Mouse (Mus musculus): ENCODE measurements around the gene Trim28. TPM values are rescaled to one million over a fixed set of nuclear protein-coding genes. Genes with fewer than 3 reads are reported as not detected.
"Not testable (repeated sequence)": the region's sequence is repeated elsewhere in the genome, so short reads cannot be mapped to it uniquely, and the experiment has no call there.

Gene Trim28
- polyA plus RNA-seq, 1 experiment from 2014 or later: 480 TPM

DNA sequence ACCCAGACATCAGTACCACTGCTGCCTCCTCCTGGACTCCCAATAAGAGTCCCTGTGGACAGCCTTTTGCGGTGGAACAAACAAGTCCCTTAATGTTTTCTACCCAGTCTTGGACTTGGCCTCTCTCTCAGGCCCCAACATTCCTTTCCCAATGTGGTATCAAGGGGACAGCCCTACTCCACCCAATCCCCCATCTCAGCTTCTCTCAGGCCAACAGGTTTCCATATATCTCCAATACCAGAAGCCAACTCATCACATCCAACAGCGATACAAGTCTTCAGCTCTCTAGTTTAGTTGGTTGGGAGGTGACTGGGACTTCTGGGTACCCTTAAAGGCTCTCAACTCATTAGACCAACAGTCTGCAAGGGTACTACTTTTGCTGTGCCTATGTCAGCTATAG lies 54.6 kb downstream of the Trim28 start:
- H3K9me3 ChIP-seq: no peaks in the 10 kb centered on the region
- 92% methylated on average over 2 of the region's 2 CpGs for WGBS
- H3K27me3 ChIP-seq: no peaks in the 10 kb centered on the region
- no peak for ATAC-seq (ENCODE audit: insufficient number of reproducible peaks, insufficient read depth, low FRiP score, low TSS enrichment)
- H3K4me3 ChIP-seq: peak overlapping the region; percentile 61
- H3K9ac ChIP-seq: no peak overlapping the region
- peak overlapping the region; percentile 61 for H3K4me2 ChIP-seq (replicated peaks)
- no peaks in the 10 kb centered on the region for H3K36me3 ChIP-seq
- no peak overlapping the region for H3K27ac ChIP-seq
- 0 out of 2 replicates have a peak, but pooled peaks cover 5% of the 10 kb centered on the region for H3K4me1 ChIP-seq

DNA sequence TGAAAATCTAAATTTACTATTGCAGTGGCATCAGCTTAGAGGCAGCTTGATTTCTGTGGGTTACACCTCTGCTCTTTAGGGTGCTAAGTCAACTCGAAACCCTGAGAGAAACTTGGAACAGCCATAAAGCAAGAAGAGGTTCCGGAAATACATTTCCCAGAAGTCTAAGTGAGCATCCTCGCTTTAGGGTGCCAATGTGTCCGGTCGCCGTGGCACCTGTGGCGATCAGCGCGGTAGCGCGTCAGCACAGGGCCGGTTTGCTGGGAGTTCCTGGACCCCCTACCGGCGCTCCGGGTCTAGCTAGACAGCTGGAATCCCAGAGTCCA lies 55.0 kb downstream of the Trim28 start:
- no peak for ATAC-seq (ENCODE audit: insufficient number of reproducible peaks, insufficient read depth, low FRiP score, low TSS enrichment)
- H3K4me1 ChIP-seq: 0 out of 2 replicates have a peak, but pooled peaks cover 5% of the 10 kb centered on the region
- WGBS: 3% methylated on average over 15 of the region's 15 CpGs
- no peaks in the 10 kb centered on the region for H3K27me3 ChIP-seq
- H3K9ac ChIP-seq: peak overlapping the region; percentile 55
- no peaks in the 10 kb centered on the region for H3K36me3 ChIP-seq
- H3K9me3 ChIP-seq: no peaks in the 10 kb centered on the region
- peak overlapping the region; percentile 61 for H3K4me2 ChIP-seq (replicated peaks)
- H3K27ac ChIP-seq: no peak overlapping the region
- peak overlapping the region; percentile 61 for H3K4me3 ChIP-seq

DNA sequence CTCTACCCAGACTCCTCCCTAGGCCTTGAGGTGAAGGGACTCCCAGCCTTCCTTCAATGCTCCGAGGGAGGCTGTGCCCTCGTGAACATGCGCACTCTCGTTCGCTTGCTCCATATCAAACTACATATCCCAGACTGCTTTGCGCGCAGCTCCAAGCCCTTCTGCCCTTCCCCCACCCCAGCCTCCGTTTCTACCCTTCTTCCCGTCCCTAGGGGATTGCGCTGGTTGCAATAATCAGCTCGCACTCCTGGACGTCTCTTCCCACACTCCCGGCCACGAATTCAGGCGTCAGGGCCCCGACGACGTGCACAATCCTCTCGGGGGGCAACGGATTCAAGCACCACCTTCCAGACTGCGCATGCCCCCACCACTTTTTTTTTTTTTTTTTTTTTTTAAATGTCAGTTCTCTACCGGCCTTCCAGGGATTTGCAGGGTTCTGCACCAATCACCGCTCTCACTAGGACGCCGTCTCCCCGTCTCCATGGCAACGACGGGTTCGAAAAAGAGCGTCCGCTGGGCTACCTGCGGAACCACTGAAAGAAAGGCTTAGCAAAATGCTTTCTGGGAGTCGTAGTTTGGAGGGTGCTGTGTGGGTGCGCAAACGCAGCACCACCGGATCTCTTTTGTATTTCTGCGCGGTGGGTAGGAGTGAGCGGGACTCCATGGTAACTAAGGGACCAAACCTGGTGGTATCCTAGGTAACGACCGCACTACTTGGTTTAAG lies 55.5 kb downstream of the Trim28 start, which contains the start of gene Mzf1:
TSS of gene Mzf1 (minus strand) at position 478 of the 724 bp plus-strand sequence.
- 0 out of 2 replicates have a peak, but pooled peaks cover 5% of the 10 kb centered on the region for H3K4me1 ChIP-seq
- peak; percentile 94 for ATAC-seq (ENCODE audit: insufficient number of reproducible peaks, insufficient read depth, low FRiP score, low TSS enrichment)
- no peaks in the 10 kb centered on the region for H3K27me3 ChIP-seq
- peak within 1 kb of the TSS; percentile 84 for H3K27ac ChIP-seq
- peak within 1 kb of the TSS; percentile 55 for H3K9ac ChIP-seq
- no peaks in the 10 kb centered on the region for H3K36me3 ChIP-seq
- WGBS: under 1% methylated on average over 41 of the region's 41 CpGs
- peak within 1 kb of the TSS; percentile 61 for H3K4me2 ChIP-seq (replicated peaks)
- H3K4me3 ChIP-seq: peak within 1 kb of the TSS; percentile 61
- no peaks in the 10 kb centered on the region for H3K9me3 ChIP-seq

DNA sequence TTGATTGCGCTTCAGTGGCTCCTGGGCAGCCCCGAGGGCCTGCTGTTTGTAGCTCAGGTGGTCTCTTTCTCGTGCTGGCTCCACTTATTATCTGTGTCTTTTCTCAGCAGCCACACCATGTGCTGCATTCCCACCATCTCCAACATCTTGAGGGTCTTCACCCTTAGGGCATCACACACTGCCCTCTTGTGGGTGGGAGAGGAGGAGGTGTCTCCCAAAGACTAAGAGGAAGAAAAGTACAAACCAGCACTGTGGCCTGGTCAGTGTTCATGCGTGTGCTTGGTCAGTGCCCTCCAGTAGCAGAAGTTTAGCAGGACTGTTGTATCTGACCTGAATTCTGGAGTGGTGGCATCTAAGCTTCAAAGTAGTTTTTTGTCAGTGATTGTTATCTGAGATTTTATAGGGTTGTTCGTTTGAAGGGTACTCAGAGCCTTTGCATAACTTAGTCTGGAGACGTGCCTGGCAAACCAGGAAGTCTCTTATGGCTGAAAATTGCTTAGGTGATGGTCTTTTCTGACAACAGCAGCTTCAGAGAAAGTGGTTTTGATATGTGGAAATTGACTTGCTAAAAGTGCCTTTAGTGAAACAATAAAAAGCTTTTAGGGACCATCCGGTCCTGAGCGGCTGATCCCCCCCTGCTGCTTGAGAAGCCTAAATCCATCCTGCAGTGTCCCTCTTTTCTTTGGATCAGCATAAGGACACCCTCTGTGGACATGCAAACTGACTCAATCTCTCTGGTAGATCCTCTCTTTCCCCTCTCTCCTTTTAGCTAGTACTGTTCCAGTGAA lies 58.2 kb downstream of the Trim28 start:
- H3K4me1 ChIP-seq: 0 out of 2 replicates have a peak, but pooled peaks cover 5% of the 10 kb centered on the region
- no peak for ATAC-seq (ENCODE audit: insufficient number of reproducible peaks, insufficient read depth, low FRiP score, low TSS enrichment)
- no peak overlapping the region for H3K27ac ChIP-seq
- no peaks in the 10 kb centered on the region for H3K27me3 ChIP-seq
- 58% methylated on average over 8 of the region's 8 CpGs for WGBS
- H3K4me3 ChIP-seq: no peak overlapping the region
- no peaks in the 10 kb centered on the region for H3K9me3 ChIP-seq
- H3K36me3 ChIP-seq: no peaks in the 10 kb centered on the region
- no peak overlapping the region for H3K4me2 ChIP-seq (replicated peaks)
- no peak overlapping the region for H3K9ac ChIP-seq

DNA sequence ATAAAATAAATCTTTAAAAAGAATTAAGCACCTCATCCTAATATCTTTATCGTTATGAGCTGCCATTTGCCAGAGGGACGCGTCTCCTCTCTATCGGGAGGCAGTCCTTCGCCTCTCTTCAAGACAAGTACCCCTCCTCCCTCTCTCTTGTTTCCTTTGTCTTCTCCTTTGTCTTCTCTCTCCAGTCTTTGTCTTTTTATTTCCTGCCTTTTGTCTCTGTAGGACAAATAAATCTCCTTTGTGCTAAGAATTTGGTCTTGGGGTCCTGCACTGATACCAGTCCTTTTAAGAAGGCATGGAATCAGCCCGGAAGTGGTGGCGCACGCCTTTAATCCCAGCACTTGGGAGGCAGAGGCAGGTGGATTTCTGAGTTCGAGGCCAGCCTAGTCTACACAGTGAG lies 60.6 kb downstream of the Trim28 start:
- no peaks in the 10 kb centered on the region for H3K4me1 ChIP-seq
- H3K4me2 ChIP-seq (replicated peaks): no peak overlapping the region
- 91% methylated on average over 9 of the region's 9 CpGs for WGBS
- H3K9ac ChIP-seq: no peak overlapping the region
- no peak overlapping the region for H3K4me3 ChIP-seq
- H3K27ac ChIP-seq: no peak overlapping the region
- H3K36me3 ChIP-seq: no peaks in the 10 kb centered on the region
- ATAC-seq (ENCODE audit: insufficient number of reproducible peaks, insufficient read depth, low FRiP score, low TSS enrichment): no peak
- H3K27me3 ChIP-seq: no peaks in the 10 kb centered on the region
- H3K9me3 ChIP-seq: no peaks in the 10 kb centered on the region

DNA sequence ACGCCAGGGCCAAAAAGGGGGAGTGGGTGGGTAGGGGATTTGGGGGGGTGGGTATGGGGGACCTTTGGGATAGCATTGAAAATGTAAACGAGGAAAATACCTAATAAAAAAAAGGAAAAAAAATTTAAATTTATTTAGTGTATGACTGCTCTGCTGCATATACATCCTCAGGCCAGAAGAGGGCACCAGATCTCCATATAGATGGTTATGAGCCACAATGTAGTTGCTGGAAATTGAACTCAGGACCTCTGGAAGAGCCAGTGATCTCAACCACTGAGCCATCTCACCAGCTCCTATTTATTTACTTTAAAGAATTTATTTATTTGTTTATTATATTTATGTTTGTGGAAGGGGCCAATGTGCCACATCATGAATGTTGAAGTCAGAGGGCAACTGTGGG lies 64.5 kb downstream of the Trim28 start:
- H3K4me3 ChIP-seq; ATAC-seq (ENCODE audit: insufficient number of reproducible peaks, insufficient read depth, low FRiP score, low TSS enrichment); H3K27me3 ChIP-seq; H3K36me3 ChIP-seq; H3K9ac ChIP-seq; H3K27ac ChIP-seq; H3K4me2 ChIP-seq (replicated peaks); H3K4me1 ChIP-seq; H3K9me3 ChIP-seq: not testable (repeated sequence)
- 46% methylated on average over 2 of the region's 2 CpGs for WGBS

DNA sequence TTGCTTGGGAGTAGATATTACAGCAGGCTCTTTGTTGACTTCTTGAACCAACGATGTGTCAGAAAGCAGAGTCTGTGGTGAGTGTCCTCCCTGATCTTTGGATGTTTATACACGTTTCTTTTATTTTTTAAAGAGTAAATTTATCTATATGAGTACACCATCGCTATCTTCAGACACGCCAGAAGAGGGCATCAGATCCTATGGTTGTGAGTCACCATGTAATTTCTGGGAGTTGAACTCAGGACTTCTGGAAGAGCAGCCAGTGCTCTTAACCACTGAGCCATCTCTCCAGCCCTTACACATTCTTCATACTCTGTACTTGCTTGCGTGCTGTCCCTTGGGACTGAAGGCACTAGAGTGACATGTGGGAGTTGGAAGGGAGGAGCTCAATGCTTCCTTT lies 73.4 kb downstream of the Trim28 start:
- Histone ChIP-seq H3K27ac (no peak overlapping the region), H3K4me3 (no peak overlapping the region), H3K9me3 (no peaks in the 10 kb centered on the region), H3K36me3 (no peaks in the 10 kb centered on the region), H3K4me2 (replicated peaks) (no peak overlapping the region), H3K4me1 (no peaks in the 10 kb centered on the region), H3K9ac (no peak overlapping the region), H3K27me3 (no peaks in the 10 kb centered on the region)
- 0 out of 2 replicates have a peak, but pooled peaks have one; percentile 41 for ATAC-seq (ENCODE audit: insufficient number of reproducible peaks, insufficient read depth, low FRiP score, low TSS enrichment)
- WGBS: 56% methylated on average over 5 of the region's 5 CpGs

Other genes with a start within 250 kb of the Trim28 start
- gene Zscan18, start 195.5 kb upstream of the Trim28 start, polyA plus RNA-seq (2016; fragmentation: Nextera tagmentation; extraction: Ambion mirVana): 17.4 and 19.4 TPM in 2 replicates
- gene Zfp329, start 180.3 kb upstream of the Trim28 start, polyA plus RNA-seq (2016; fragmentation: Nextera tagmentation; extraction: Ambion mirVana): 19.8 TPM in 2 replicates
- 39.5 and 41.3 TPM in 2 replicates for gene Zfp110, start 164.4 kb upstream of the Trim28 start, polyA plus RNA-seq (2016; fragmentation: Nextera tagmentation; extraction: Ambion mirVana)
- gene Zfp128, start 117.9 kb upstream of the Trim28 start, polyA plus RNA-seq (2016; fragmentation: Nextera tagmentation; extraction: Ambion mirVana): 5.4 and 5.9 TPM in 2 replicates
- gene Zscan22, start 101.3 kb upstream of the Trim28 start, polyA plus RNA-seq (2016; fragmentation: Nextera tagmentation; extraction: Ambion mirVana): 16.8 and 18.2 TPM in 2 replicates
- 833 and 862 TPM in 2 replicates for gene Rps5, start 76.8 kb upstream of the Trim28 start, polyA plus RNA-seq (2016; fragmentation: Nextera tagmentation; extraction: Ambion mirVana)
- 0.95 and 1.0 TPM in 2 replicates for gene Rnf225, start 71.7 kb upstream of the Trim28 start, polyA plus RNA-seq (2016; fragmentation: Nextera tagmentation; extraction: Ambion mirVana)
- 13.9 and 14.4 TPM in 2 replicates for gene Zfp324, start 33.3 kb upstream of the Trim28 start, polyA plus RNA-seq (2016; fragmentation: Nextera tagmentation; extraction: Ambion mirVana)
- 12.0 and 13.0 TPM in 2 replicates for gene Zfp446, start 21.3 kb upstream of the Trim28 start, polyA plus RNA-seq (2016; fragmentation: Nextera tagmentation; extraction: Ambion mirVana)
- gene Slc27a5, start 922 bp upstream of the Trim28 start, polyA plus RNA-seq (2016; fragmentation: Nextera tagmentation; extraction: Ambion mirVana): 0.09 TPM in 1 of 2 replicates, not detected in the other
- 28.8 and 29.9 TPM in 2 replicates for gene Zbtb45, start 10.9 kb downstream of the Trim28 start, polyA plus RNA-seq (2016; fragmentation: Nextera tagmentation; extraction: Ambion mirVana)
- 121 and 127 TPM in 2 replicates for gene Chmp2a, start 35.7 kb downstream of the Trim28 start, polyA plus RNA-seq (2016; fragmentation: Nextera tagmentation; extraction: Ambion mirVana)
- gene Ube2m, start 39.2 kb downstream of the Trim28 start, polyA plus RNA-seq (2016; fragmentation: Nextera tagmentation; extraction: Ambion mirVana): 166 and 183 TPM in 2 replicates
- gene Mzf1, start 55.6 kb downstream of the Trim28 start, polyA plus RNA-seq (2016; fragmentation: Nextera tagmentation; extraction: Ambion mirVana): 3.8 TPM in 2 replicates
- not detected in 2 replicates for gene Vmn1r85, start 96.1 kb downstream of the Trim28 start, polyA plus RNA-seq (2016; fragmentation: Nextera tagmentation; extraction: Ambion mirVana)
- gene Vmn1r86, start 120.8 kb downstream of the Trim28 start, polyA plus RNA-seq (2016; fragmentation: Nextera tagmentation; extraction: Ambion mirVana): not detected in 2 replicates
- gene Vmn1r87, start 141.0 kb downstream of the Trim28 start, polyA plus RNA-seq (2016; fragmentation: Nextera tagmentation; extraction: Ambion mirVana): not detected in 2 replicates
- gene Vmn1r88, start 160.5 kb downstream of the Trim28 start, polyA plus RNA-seq (2016; fragmentation: Nextera tagmentation; extraction: Ambion mirVana): 0.03 TPM in 1 of 2 replicates, not detected in the other
- not detected in 2 replicates for gene Vmn1r89, start 213.9 kb downstream of the Trim28 start, polyA plus RNA-seq (2016; fragmentation: Nextera tagmentation; extraction: Ambion mirVana)

Data from embryonic facial prominence, embryonic 12.5 days (tissue).